Mouse (Mus musculus) erythroblast, embryonic 14.5 days (primary cell): Measurements from ENCODE around the gene Vkorc1l1.

ENCODE experiments used
- GATA1 ChIP-seq: IDR thresholded peaks from 2 replicates; pipeline ENCODE4 v1.6.1; 2012; ENCODE audit warnings: low read length, inconsistent platforms, mixed read lengths
- TAL1 ChIP-seq: IDR thresholded peaks from 3 replicates; pipeline ENCODE4 v1.6.1; 2012; ENCODE audit warnings: low read length, inconsistent platforms, mixed read lengths

GRCm38 (mm10) chr5:129971491-129971890, 29.7 kb downstream of the Vkorc1l1 start:
- TF ChIP-seq GATA1 (no peak), TAL1 (no peak)
